Mouse (Mus musculus): ENCODE results near the gene Hdac7. TPM values are rescaled to one million over a fixed set of nuclear protein-coding genes. Genes with fewer than 3 reads are reported as not detected.
A peak's percentile ranks its signal among the peaks of the same experiment; 100 is the strongest.
"Not testable (repeated sequence)": the region's sequence is repeated elsewhere in the genome, so short reads cannot be mapped to it uniquely, and the experiment has no call there.

The Hdac7 gene
- polyA plus RNA-seq, 1 experiment from 2014 or later: 16.7 TPM

GRCm38 (mm10) chr15:97873717-97874116, 29.4 kb upstream of the Hdac7 start:
- no peak overlapping the region for H3K9ac ChIP-seq (ENCODE audit: low read length)
- H3K4me2 ChIP-seq: no peak overlapping the region
- no peaks in the 10 kb centered on the region for H3K9me3 ChIP-seq (ENCODE audit: control insufficient read depth, low read length)
- no peak overlapping the region for H3K27ac ChIP-seq (ENCODE audit: low read depth, low read length)
- ATAC-seq (ENCODE audit: low FRiP score) (no peak), DNase-seq (ENCODE audit: low spot score, missing footprints) (peak; percentile 71)
- no peak overlapping the region for H3K4me3 ChIP-seq (ENCODE audit: low read depth, low read length)
- no peaks in the 10 kb centered on the region for H3K36me3 ChIP-seq (ENCODE audit: control insufficient read depth, insufficient read depth, low read length)
- H3K27me3 ChIP-seq (ENCODE audit: control insufficient read depth, insufficient read depth, low read length): no peaks in the 10 kb centered on the region
- 80% methylated on average over 9 of the region's 9 CpGs for WGBS
- no peaks in the 10 kb centered on the region for H3K4me1 ChIP-seq (ENCODE audit: control insufficient read depth, insufficient read depth, low read length)

- H3K27me3 ChIP-seq (ENCODE audit: control insufficient read depth, insufficient read depth, low read length): no peaks in the 10 kb centered on the region
- H3K9me3 ChIP-seq (ENCODE audit: control insufficient read depth, low read length): no peaks in the 10 kb centered on the region
- H3K27ac ChIP-seq (ENCODE audit: low read depth, low read length): no peak overlapping the region
- 90% methylated on average over 8 of the region's 8 CpGs for whole genome bisulfite sequencing
- DNase-seq (ENCODE audit: low spot score, missing footprints) (peak; percentile 66), ATAC-seq (ENCODE audit: low FRiP score) (no peak)
- no peaks in the 10 kb centered on the region for H3K4me1 ChIP-seq (ENCODE audit: control insufficient read depth, insufficient read depth, low read length)
- H3K36me3 ChIP-seq (ENCODE audit: control insufficient read depth, insufficient read depth, low read length): no peaks in the 10 kb centered on the region
- H3K4me2 ChIP-seq: no peak overlapping the region
- H3K9ac ChIP-seq (ENCODE audit: low read length): no peak overlapping the region
- H3K4me3 ChIP-seq (ENCODE audit: low read depth, low read length): no peak overlapping the region
Measured at GRCm38 (mm10) chr15:97872161-97872560, 27.9 kb upstream of the Hdac7 start.

- Histone ChIP-seq H3K9me3 (ENCODE audit: control insufficient read depth, low read length) (no peaks in the 10 kb centered on the region), H3K4me2 (no peak overlapping the region), H3K27ac (ENCODE audit: low read depth, low read length) (no peak overlapping the region), H3K4me1 (ENCODE audit: control insufficient read depth, insufficient read depth, low read length) (no peaks in the 10 kb centered on the region), H3K27me3 (ENCODE audit: control insufficient read depth, insufficient read depth, low read length) (no peaks in the 10 kb centered on the region), H3K4me3 (ENCODE audit: low read depth, low read length) (no peak overlapping the region), H3K9ac (ENCODE audit: low read length) (no peak overlapping the region), H3K36me3 (ENCODE audit: control insufficient read depth, insufficient read depth, low read length) (no peaks in the 10 kb centered on the region)
- WGBS: 86% methylated on average over 18 of the region's 19 CpGs
- DNase-seq (ENCODE audit: low spot score, missing footprints): no peak
- ATAC-seq (ENCODE audit: low FRiP score): no peak
Measured at GRCm38 (mm10) chr15:97871055-97872030, 27.0 kb upstream of the Hdac7 start.

- WGBS: 82% methylated on average over 4 of the region's 4 CpGs
- H3K4me2 ChIP-seq; H3K36me3 ChIP-seq (ENCODE audit: control insufficient read depth, insufficient read depth, low read length); ATAC-seq (ENCODE audit: low FRiP score); H3K27me3 ChIP-seq (ENCODE audit: control insufficient read depth, insufficient read depth, low read length); H3K4me3 ChIP-seq (ENCODE audit: low read depth, low read length); DNase-seq (ENCODE audit: low spot score, missing footprints); H3K9me3 ChIP-seq (ENCODE audit: control insufficient read depth, low read length); H3K9ac ChIP-seq (ENCODE audit: low read length); H3K27ac ChIP-seq (ENCODE audit: low read depth, low read length); H3K4me1 ChIP-seq (ENCODE audit: control insufficient read depth, insufficient read depth, low read length): not testable (repeated sequence)
Measured at GRCm38 (mm10) chr15:97870116-97870515, 25.8 kb upstream of the Hdac7 start.

DNA sequence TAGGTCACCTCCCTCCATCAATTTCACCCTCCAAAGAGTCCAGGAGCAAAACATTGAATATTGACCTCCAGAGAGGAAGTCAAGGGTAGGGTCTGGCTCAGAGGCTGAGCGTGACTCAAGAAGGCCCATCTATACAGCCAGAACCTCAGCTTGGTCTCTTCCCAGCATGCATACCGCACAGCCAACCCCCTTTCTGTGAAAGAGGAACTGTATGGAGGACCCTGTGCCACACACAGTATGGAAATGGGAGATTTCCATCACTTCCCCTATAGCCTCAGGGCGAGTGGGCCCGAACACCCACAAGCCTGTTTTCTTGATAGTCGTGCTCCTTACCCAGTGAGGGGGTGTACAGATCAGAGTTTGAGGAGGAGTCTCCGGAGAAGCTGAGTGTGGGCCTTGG, 24.7 kb upstream of the Hdac7 start:
- DNase-seq (ENCODE audit: low spot score, missing footprints) (no peak), ATAC-seq (ENCODE audit: low FRiP score) (no peak)
- Histone ChIP-seq H3K4me1 (ENCODE audit: control insufficient read depth, insufficient read depth, low read length) (no peaks in the 10 kb centered on the region), H3K9ac (ENCODE audit: low read length) (no peak overlapping the region), H3K27me3 (ENCODE audit: control insufficient read depth, insufficient read depth, low read length) (no peaks in the 10 kb centered on the region), H3K27ac (ENCODE audit: low read depth, low read length) (no peak overlapping the region), H3K9me3 (ENCODE audit: control insufficient read depth, low read length) (peaks cover 2% of the 10 kb centered on the region; the same call in 1 of the 2 replicates), H3K36me3 (ENCODE audit: control insufficient read depth, insufficient read depth, low read length) (no peaks in the 10 kb centered on the region), H3K4me3 (ENCODE audit: low read depth, low read length) (no peak overlapping the region), H3K4me2 (no peak overlapping the region)
- 90% methylated on average over 6 of the region's 6 CpGs for WGBS

DNA sequence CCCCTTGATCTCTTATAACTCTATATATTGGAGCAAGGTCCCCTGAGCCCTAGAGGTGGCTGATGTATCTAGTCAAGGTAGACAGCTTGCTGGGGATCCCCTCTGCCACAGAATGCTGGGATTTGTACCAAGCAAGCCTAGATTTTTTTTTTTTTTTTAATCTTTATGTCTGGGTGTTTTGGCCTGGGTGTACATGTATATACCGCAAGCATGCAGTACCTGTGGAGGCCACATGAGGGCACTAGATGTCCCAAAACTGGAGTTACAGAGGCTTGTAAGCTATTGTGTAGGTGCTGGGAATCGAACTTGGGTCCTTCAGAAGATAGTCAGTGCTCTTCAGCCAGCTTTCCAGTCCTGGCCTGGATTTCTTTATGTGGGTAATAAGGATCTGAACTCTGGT, 21.7 kb upstream of the Hdac7 start:
- no peak overlapping the region for H3K4me2 ChIP-seq
- DNase-seq (ENCODE audit: low spot score, missing footprints): peak; percentile 41
- no peak overlapping the region for H3K27ac ChIP-seq (ENCODE audit: low read depth, low read length)
- WGBS: 90% methylated on average over 2 of the region's 2 CpGs
- H3K27me3 ChIP-seq (ENCODE audit: control insufficient read depth, insufficient read depth, low read length): no peaks in the 10 kb centered on the region
- H3K36me3 ChIP-seq (ENCODE audit: control insufficient read depth, insufficient read depth, low read length): no peaks in the 10 kb centered on the region
- H3K9ac ChIP-seq (ENCODE audit: low read length): no peak overlapping the region
- no peak overlapping the region for H3K4me3 ChIP-seq (ENCODE audit: low read depth, low read length)
- H3K9me3 ChIP-seq (ENCODE audit: control insufficient read depth, low read length): peaks cover 2% of the 10 kb centered on the region; the same call in 1 of the 2 replicates
- ATAC-seq (ENCODE audit: low FRiP score): no peak
- H3K4me1 ChIP-seq (ENCODE audit: control insufficient read depth, insufficient read depth, low read length): peaks cover 3% of the 10 kb centered on the region; the same call in 1 of the 2 replicates

DNA sequence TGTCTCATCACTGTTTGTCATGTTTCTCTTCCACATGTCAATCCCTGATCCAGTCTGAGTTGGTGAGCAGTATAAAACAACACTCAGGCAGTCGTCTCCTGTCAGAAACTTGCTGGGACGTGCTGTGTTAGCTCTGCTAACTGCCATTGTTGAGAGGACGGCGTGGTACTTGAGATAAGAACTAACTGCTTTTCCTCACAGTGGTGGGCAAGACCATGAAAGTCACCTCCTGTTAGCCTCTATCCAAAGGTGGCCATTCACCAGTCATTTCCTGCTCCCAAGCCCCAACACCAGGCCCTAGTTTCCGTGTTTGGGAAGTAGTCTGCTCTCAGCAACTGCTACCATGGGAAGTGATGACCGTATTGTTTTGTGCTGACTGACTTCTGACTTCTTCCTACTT, 20.9 kb upstream of the Hdac7 start:
- Histone ChIP-seq H3K9ac (ENCODE audit: low read length) (no peak overlapping the region), H3K9me3 (ENCODE audit: control insufficient read depth, low read length) (peaks cover 2% of the 10 kb centered on the region; the same call in 1 of the 2 replicates), H3K27ac (ENCODE audit: low read depth, low read length) (no peak overlapping the region), H3K27me3 (ENCODE audit: control insufficient read depth, insufficient read depth, low read length) (no peaks in the 10 kb centered on the region), H3K4me2 (no peak overlapping the region), H3K36me3 (ENCODE audit: control insufficient read depth, insufficient read depth, low read length) (no peaks in the 10 kb centered on the region), H3K4me3 (ENCODE audit: low read depth, low read length) (no peak overlapping the region), H3K4me1 (ENCODE audit: control insufficient read depth, insufficient read depth, low read length) (peaks cover 3% of the 10 kb centered on the region; the same call in 1 of the 2 replicates)
- DNase-seq (ENCODE audit: low spot score, missing footprints) (no peak), ATAC-seq (ENCODE audit: low FRiP score) (no peak)
- 70% methylated on average over 6 of the region's 6 CpGs for WGBS

GRCm38 (mm10) chr15:97864361-97865045, 20.2 kb upstream of the Hdac7 start:
- ATAC-seq (ENCODE audit: low FRiP score) (no peak), DNase-seq (ENCODE audit: low spot score, missing footprints) (peak; percentile 77)
- Histone ChIP-seq H3K4me2 (no peak overlapping the region), H3K4me1 (ENCODE audit: control insufficient read depth, insufficient read depth, low read length) (peaks cover 3% of the 10 kb centered on the region; the same call in 1 of the 2 replicates), H3K27me3 (ENCODE audit: control insufficient read depth, insufficient read depth, low read length) (no peaks in the 10 kb centered on the region), H3K27ac (ENCODE audit: low read depth, low read length) (no peak overlapping the region), H3K36me3 (ENCODE audit: control insufficient read depth, insufficient read depth, low read length) (no peaks in the 10 kb centered on the region), H3K9me3 (ENCODE audit: control insufficient read depth, low read length) (peaks cover 2% of the 10 kb centered on the region; the same call in 1 of the 2 replicates), H3K9ac (ENCODE audit: low read length) (no peak overlapping the region), H3K4me3 (ENCODE audit: low read depth, low read length) (no peak overlapping the region)
- WGBS: 73% methylated on average over 8 of the region's 8 CpGs

DNA sequence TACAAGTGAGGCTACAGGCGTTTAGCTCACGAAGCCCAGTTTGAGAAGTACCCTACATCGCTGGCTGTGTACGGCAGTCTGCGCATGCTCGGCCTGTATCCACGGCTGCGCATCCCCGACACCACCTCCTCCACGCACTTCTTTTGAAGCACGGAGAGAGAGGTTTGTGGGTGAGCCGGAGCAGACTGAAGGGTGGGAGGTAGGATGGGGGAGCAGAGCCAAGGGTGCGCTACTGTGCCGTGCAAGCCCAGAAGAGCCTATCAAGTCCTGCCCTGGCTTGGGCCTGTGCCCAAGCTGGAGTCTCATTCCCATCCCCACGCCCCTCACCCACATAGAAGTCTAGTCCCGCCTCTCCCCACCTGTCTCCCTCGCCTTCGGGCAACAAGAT, 19.2 kb upstream of the Hdac7 start:
- Histone ChIP-seq H3K36me3 (ENCODE audit: control insufficient read depth, insufficient read depth, low read length) (no peaks in the 10 kb centered on the region), H3K27me3 (ENCODE audit: control insufficient read depth, insufficient read depth, low read length) (no peaks in the 10 kb centered on the region), H3K9me3 (ENCODE audit: control insufficient read depth, low read length) (peaks cover 2% of the 10 kb centered on the region; the same call in 1 of the 2 replicates), H3K4me2 (no peak overlapping the region), H3K27ac (ENCODE audit: low read depth, low read length) (no peak overlapping the region), H3K9ac (ENCODE audit: low read length) (no peak overlapping the region), H3K4me3 (ENCODE audit: low read depth, low read length) (no peak overlapping the region), H3K4me1 (ENCODE audit: control insufficient read depth, insufficient read depth, low read length) (peaks cover 3% of the 10 kb centered on the region; the same call in 1 of the 2 replicates)
- ATAC-seq (ENCODE audit: low FRiP score) (no peak), DNase-seq (ENCODE audit: low spot score, missing footprints) (peak; percentile 73)
- 71% methylated on average over 18 of the region's 18 CpGs for WGBS
